Mouse (Mus musculus): Measurements from ENCODE around the gene Mex3d.
A peak's percentile ranks its signal among the peaks of the same experiment; 100 is the strongest.

Gene Mex3d

DNA sequence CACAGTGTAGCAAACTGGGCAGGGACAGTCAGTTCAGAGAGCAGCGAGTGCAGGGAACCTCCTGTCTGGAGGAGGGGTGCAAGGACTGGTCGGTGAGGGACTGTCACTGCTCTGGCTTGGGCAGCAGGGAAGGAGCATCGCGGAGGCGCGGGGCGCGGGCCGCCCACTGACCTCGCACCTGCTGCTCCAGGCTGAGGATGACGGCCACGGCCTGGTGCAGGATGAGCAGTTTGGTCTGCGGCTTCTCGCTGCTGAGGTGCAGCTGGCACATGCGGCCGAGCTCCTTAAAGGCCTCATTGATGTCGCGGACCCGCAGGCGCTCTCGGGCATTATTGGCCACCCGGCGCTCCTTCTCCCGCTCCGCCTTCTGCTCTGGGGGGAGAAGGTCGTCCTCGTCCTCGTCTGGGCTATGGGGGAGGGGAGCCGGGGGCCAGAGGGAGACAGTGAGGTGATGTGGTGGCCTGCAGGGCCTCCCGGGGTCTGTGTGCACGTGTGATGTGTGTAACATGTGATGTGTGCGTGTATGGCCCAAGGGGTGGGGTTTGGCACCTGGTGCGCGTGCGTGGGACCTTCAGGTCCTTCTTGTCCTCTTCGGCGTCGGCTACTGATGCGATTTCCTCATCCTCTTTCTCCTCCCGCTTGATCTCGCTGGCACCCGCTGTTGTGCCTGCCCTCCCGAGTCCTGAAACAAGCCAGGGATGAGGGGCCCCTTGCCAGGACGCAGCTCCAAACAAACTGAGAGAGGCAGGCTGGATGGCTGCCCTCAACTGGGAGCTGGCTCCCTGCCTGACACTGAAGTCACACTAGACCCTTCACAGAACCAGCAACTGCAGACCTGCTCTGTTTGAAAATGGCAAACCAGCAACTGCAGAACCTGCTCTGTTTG is 25.4 kb upstream of the Mex3d start:
- DNase-seq (ENCODE audit: low spot score), result no peak

DNA sequence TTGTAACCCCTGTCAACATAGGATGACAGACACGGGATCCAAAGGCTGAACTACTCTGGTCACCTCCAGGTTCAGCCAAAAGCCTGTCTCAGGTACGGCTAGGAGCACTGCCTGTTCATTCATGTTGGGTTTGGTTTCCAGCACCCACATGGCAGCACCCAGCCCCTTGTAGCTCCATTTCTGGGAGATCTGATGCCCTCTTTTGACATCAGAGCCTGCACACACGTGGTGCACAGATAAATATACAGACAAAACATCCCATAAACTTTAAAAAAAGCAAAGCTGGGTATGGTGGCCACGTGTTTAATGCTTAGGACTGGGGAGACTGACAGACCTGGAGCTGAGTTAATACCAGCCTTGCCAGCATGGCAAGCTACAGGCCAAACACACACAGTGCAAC is 20.5 kb upstream of the Mex3d start:
- DNase-seq (ENCODE audit: low spot score), result no peak

DNA sequence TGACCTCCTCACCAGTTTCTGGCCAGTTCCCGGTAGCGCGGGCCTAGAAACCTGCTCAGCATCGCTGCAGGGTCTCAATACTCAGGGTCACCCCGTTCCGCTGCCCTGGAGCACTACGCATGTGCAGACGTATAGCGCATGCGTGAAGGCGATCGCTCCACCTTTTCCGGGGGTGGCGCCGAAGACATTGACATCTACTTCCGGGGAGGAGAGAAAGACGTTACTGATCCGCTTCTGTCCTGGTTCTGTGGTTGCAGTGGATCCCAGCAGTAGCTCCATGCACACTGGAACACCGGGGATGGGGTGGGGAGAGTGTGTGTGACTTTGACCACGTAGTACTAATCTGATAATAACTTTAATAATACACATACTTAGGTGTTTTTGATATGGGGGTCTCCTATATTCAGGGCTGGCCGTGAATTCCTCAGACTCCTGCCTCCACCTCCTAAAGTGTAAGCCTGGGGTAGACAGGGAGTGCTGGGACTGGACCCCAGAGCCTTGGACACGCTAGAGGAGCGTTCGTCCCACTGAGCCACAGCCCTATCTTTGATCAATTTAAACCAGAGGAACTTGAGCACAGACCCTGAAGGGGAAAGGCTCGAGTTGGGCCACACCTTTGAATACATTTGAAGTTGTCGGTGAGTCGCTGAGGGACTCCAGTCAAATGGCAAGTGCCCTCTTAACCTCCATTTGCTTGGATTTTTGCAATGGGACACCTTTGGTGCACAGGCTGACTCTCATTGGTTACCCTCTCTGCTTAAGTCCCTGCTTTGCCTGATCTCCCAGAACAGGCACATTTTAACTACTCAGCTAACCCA is 19.4 kb upstream of the Mex3d start, which contains the start of gene Uqcr11:
Gene Uqcr11 (minus strand): TSS at position 147 of the 818 bp plus-strand sequence.
- DNase-seq (ENCODE audit: low spot score), result peak; percentile 96

DNA sequence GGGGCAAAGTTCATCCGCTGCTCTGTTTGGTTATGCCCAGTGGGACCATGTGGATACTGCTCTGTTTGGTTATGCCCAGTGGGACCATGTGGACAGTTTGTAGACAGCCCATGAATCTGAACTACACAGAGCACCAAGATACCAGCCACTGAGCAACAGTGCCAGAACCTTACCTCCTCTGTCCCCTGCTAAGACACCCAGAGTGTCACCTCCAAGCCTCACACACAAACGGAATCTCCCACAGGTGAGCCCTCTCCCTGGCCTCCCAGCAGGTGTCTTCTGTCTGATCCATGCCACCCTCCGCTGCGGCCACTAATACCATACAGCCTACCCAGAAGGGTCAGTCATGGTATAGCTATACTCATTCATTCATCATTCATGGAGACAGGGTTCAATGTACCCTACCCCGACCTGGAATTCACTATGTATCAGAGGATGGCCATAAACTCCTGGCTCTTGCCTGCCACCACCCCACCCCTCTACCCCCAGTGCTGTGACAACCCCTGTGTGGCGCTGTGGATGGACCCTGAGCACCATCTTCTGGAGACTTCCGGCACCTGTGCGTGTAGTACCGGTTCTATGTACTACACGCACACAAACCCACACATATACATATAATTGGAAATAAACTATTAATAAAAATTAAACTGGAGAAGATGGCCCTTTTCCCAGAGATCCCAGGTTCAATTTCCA is 18.2 kb upstream of the Mex3d start:
- no peak for DNase-seq (ENCODE audit: low spot score)

DNA sequence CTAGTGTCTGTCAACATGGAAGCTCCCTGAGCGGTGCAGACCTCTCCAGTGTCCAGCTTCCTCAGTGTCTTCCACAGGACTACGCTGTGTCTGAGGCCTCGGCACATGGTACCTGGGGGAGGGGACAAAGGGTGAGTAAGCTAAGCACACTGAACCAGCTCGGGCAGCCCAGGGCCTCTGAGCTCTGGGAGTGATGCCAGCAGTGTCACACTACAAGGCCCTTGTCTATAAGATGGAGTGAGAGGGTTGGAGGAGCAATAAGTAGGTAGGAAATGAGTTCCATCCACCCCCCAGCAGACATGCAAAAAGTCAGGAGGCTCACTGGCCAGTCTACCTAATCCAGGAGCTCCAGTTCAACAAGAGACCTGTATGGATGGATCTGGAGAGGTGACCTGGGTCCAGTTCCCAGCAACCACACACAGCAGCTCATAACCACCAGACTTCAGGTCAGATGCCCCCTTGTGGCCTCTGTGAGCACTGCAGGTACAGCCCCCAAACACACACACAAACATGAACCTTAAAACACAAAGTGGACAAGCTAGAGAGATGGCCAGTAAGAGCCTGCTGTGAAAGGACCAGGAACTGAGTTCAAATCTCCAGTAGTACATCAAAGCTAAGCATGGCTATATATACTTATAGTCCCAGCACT is 15.7 kb upstream of the Mex3d start:
- DNase-seq (ENCODE audit: low spot score), result peak; percentile 37

DNA sequence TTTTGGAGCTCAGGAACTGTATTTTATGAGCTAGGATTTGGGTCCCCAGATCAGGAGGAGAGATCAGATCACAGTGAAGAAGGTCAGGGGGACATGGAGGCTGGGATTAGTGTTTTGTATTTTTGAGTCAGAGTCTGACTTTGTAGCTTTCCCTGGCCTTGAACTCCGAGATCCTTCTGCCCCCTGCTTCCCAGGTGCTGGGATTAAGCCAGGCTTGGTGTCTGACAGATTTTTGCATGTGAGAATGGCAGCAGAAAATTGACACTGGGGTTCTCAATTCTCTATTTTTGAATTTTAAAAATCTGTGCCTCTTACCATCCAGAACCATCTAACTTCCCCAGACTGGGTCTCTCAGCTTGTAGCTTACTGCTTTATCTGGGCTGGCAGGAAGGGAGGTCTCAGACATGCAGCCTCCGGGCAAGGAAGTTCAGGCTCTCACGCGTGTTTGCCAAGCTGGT is 13.3 kb upstream of the Mex3d start:
- DNase-seq (ENCODE audit: low spot score), result no peak

DNA sequence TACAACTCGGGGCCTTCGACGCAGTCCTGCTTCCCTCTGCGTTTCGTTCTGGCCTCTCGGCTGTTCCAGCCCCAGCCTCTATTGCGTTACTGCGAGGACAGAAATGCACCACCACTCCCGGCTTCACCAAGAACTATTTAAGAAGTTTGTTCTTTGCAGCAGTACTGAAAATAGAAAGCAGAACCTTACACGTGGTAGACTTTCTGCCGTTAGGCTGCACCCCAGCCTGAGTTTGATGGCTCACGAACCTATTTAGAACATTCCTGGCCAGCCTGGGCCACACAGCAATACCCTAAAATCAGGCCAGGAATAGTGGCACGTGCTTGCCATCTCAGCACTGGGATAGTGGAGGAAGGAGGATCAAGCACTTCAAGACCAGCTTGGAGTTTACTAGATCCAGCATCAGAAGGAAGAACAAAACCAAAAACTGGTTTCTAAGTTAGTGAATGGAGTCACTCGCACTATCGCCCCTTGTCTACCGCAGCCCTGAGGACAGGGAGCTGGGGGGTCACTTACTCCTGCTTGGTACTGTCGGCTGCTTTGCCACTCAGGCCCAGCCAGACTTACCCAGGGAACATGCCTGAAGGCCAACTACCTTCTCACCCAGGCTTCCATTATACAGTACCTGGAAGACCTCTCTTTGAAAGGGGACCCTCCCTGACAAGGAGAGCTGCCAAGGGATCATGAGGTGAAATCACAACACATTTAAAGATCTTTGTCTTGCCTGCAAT is 12.7 kb upstream of the Mex3d start:
- DNase-seq (ENCODE audit: low spot score), result no peak

DNA sequence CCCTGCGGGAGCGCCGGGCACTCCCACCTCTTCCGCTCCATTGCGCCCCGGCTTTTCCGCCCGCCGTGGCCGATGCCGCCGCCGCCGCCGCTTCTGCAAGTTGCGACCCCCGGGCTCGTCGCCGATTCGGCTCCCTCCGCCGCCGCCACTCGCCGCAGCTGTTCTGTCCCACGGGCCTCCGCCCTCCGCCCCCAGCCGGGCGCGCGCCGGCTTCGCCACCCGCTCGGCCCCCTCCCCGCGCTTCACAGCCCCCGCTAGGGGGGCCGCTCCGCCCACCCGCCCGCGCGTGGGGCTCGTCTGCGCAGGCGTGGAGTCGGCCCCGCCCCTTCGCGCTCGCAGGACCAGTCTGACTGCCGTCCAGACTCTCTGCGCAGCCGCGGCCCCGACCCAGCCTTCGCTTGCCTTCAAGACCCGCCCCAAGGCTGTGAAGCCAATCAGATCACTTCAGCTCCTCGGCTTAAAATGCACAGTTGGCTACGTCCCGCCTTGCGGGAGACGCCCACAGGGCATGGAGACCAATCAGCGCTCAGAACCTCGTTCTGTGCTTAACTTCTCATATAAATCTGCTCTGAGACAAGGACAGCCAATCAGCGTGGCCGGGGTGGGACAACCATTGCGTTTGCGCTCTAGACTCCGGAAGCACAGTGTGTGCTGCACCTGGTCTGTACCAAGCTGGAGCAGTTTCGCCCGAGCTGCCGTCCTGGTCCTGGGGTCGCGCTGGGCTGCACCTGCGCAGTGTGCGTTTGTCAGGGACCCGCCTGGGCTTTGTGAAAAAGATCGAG is 11.9 kb upstream of the Mex3d start, which contains the start of gene Mbd3:
Gene Mbd3 (minus strand): TSS at position 360 of the 782 bp plus-strand sequence.
- DNase-seq (ENCODE audit: low spot score), result peak; percentile 99

DNA sequence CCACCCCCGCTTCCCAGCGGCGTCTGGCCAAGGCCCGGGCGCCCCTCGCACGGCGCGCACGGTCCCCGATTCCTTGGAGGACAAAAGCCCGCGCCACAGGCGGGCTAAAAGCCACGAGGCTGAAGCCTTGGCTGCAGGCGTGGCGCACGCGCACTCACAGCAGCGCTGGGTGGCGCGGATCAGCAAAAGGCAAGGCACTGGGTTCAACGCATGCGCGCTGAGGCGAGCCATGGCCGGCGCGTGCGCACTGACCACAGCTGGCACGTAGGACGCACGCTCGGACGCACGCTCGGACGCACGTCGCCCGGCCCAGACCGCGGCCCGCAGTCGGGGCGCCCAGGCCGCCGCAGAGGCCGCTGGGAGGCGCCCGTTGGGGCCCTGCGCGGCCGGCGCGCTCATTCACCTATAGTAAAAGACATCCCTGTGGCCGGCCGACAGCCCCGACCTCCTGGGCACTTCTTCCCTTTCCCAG is 11.3 kb upstream of the Mex3d start:
- peak; percentile 100 for DNase-seq (ENCODE audit: low spot score)

DNA sequence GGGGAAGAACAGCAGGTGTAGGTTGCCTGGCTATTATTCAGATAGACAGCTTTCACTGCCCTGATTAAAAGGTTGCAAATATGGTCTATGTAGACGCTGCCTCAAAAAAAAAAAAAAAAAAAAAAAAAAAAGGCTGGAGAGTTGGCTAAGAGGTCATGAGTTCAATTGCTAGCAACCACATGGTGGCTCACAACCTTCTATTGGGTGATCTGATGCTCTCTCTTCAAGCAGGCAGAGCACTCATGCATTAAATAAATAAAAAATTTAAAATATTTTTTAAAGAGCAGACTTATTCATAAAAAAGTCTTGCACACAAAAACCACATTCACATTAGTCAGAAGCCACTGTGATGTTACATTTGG is 10.7 kb upstream of the Mex3d start:
- DNase-seq (ENCODE audit: low spot score), result peak; percentile 60

DNA sequence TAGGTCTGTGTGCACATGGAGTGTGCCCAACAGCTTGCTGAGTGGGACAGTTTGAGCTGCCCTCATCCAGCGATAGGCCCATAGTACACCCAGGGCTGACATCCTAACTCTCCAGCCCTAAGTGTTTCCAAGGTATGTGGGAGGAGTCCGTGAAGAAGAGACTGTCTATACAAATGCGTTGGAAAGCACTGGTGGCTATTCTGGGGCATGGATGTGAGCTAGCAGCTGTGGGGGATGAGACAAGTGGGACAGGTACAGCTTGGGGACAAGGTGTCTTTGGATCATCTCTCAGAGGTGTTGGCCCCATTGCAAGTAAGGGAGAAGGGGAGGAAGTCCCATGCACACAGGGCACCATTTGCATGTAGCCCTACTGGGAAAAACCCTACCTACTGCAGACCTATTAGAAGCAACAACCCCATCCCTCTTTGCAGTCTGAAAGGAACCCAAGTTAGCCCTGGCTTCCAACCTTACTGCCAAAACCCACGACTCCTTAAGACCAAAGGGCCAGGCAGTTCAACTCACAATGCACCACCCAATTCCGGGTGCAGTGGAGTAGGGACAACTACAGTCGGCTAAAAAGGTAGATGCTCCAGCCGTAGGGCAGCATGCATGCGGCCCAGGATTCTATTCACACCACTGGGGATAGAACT is 10.2 kb upstream of the Mex3d start:
- DNase-seq (ENCODE audit: low spot score), result no peak

DNA sequence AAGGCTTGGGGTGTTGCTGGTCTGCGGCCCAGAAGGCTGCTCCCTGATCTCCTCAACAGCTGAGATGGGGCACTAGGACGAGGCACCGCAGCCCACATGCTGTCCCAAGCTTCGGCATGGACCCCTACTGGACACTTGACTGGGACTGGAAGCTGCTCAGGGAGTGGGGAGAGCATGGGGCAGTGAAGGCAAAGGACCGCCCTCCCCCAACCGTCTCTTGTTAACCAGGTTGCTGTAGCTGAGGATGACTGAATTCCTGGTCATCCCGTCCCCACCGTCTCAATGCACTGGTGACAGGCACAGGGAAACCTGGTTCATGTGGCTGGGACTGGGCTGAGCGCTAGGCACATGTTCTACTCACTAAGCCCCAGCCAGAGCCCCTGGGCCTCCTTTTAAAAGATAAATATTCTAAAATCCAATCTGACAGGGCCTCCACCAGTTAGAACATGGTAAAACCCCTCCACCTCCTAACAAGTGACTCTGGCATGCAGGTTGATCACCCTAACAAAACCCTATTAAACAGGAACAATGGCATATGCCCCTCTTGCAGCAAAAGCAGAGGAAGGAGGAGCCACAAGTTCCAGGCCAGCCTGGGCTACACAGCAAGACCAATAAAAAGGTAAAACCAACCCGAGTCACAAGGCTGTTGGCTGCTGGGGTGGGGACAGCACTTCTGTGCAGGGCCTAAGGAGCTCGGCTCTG is 9.5 kb upstream of the Mex3d start:
- no peak for DNase-seq (ENCODE audit: low spot score)

DNA sequence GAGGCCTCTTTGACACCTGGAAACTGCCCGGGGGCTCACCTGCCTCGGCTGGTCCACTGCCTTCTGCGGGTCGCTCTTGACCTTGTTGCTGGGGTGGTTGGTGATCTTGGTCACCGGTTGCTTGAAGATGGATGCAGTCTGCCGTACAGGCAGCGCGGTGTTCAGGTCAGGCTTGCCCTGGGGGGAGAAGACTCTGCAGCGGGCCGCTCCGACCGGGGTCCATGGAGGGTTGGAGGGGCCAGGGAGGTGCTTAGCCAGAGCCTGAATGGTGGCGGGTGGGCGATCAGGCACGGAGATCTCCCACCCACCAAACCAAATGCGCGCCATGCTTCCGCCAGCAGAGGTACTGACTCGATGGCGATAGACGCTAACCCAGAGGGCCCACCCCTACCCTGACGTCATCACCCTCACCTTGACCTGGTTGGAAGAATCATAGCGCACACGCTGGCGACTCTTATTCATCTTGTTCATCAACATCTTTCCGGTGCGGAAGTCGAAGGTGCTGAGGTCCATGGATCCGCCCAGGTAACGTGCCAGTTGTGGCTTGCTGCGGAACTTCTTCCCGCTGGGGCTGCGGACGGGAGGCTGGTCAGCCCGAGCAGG is 7.7 kb upstream of the Mex3d start:
- DNase-seq (ENCODE audit: low spot score), result no peak

DNA sequence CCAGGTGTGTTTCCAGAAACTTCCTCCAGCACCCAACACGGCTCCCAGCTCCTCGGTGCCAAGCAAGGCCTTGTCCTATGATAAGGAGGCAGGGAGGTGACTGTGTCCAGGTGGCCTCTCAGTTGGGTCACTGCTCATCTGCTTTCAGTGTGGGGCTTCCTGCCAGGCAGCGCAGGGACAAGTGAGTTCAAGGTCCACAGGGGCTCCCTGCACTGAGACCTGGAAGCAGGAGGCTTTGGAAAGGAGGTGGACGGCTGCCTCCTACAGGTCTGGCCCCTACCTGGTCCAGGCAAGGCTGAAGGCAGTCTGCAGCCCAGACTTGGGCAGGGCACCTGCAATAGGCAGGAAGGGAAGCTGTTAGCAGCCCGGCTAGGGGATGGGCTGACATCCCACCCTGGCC is 5.2 kb upstream of the Mex3d start:
- DNase-seq (ENCODE audit: low spot score), result no peak

DNA sequence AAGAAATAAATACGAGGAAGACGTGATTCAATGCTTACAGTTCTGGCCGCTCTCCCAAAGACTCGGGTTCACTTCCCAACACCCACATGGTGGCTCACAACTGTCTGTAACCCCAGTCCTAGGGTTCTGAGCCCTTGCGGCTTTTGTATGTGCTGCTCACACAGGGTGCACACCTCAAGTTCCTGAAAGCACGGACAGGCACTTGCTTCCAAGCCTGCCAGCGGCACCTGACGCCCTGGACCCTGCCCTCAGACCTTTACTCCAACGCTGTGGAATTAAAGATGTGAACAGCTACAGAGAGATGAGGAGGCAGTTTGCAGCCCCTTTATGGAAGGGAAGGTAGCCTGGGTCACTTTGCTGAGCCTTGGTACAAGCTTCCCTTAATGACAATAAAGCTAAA is 3.2 kb upstream of the Mex3d start:
- DNase-seq (ENCODE audit: low spot score), result no peak

DNA sequence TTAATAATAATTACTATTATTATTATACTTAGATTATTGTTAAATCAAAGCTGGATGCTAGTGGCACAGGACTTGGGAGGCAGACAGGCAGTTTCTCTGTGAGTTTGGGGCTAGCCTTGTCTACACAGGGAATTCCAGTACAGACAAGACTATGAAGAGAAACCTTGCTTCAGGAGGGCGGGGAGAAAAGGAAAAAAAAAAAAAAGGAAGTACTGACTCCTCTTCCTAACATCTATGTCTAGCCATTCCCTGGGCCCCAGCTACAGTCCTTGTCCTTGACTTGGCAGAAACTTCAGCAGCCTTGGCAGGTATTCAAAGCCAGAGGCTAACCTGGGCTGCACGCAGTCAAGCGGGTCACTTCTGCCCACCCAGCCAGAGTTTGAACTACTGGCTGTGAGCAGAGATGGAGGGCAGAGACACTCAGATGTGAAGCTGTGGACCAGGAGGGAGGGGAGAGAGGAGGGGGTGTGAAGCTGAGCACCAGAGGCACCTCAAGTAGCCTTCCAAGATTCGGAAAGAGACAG is 1.8 kb upstream of the Mex3d start:
- DNase-seq (ENCODE audit: low spot score), result no peak

DNA sequence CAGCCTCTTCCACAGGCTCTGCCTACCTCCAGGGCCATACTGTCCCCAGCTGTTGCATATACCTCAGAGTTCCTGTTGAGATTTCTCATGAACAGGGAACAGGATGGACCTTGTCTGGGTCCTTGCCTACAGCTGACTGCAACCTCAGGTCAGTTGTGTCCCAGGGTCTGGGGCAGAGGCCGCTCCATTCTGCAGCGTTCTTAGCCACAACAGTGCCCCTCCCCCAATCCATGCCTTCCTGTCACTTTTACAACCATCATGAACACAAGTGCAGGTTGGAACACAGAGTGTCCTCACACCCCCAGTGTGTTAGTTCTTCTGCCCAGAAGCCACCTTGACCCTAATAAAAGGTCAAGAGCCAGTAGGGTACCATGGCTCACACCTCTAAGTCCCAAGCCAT is 1.3 kb upstream of the Mex3d start:
- DNase-seq (ENCODE audit: low spot score), result no peak

DNA sequence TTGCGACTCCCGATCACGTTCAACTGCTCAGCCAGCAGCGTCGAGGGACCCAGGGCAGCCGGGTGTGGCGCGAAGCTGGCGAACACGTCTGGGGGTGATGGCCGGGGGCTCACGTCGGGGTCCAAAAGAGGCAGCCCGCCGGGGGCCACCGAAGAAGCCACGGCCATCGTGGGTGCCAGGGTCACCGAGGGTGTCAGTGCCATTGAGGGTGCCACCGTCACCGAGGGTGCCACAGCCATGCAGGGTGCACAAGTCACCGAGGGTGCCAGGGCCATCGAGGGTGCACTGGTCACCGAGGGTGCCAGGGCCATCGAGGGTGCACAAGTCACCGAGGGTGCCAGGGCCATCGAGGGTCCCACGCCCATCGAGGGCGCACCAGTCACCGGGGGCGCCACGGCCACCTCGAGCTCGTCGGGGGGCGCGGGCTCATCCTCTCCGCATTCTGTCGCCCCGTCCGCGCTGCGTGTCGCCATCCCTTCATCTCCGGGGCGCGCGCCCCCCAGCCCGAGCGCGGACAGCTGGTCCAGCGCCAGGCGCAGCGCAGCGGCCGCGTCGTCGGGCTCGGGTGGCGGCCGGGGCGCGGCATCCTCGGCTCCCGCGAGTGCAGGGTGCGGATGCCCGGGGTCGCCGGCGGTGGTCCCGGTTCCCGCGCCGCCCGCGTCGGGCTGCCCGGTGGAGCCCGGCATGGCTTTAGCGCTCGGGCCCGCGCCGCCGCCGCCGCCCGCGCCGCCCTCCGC is 556 bp downstream of the Mex3d start:
- no peak for DNase-seq (ENCODE audit: low spot score)

Measured in retina, embryonic 14.5 days (tissue).